Mouse (Mus musculus) stomach, embryonic 16.5 days (tissue): ENCODE measurements at regions not wholly inside any gene's neighbourhood (a gene's known extent, or its start where the extent isn't known, plus 50 kb on each side); places are given as distances from the start of the nearest gene placed in this dataset.
A peak's percentile ranks its signal among the peaks of the same experiment; 100 is the strongest.

ENCODE experiments used
- ATAC-seq: fragments of 200-750 bp; cut with Nextera tagmentation; 2 replicates; pipeline ENCODE4 v1.8.0; 2017; ENCODE audit warnings: moderate number of reproducible peaks, moderate TSS enrichment; ENCODE audit not compliant: insufficient read depth, low FRiP score
- H3K27ac ChIP-seq: fragments of 300-500 bp; sonication (generic); 2 replicates; pipeline ENCODE4 v1.5.1; 2014; ENCODE audit warnings: low read length
- H3K27me3 ChIP-seq: fragments of 300-500 bp; sonication (generic); 2 replicates; pipeline ENCODE4 v1.6.1; 2014; ENCODE audit warnings: low read length, control low read depth, mixed read lengths; ENCODE audit not compliant: control insufficient read depth, insufficient read depth
- H3K36me3 ChIP-seq: fragments of 300-500 bp; sonication (generic); 2 replicates; pipeline ENCODE4 v1.6.1; 2014; ENCODE audit warnings: low read length; ENCODE audit not compliant: control insufficient read depth, insufficient read depth
- H3K4me1 ChIP-seq: fragments of 300-500 bp; sonication (generic); 2 replicates; pipeline ENCODE4 v1.6.1; 2014; ENCODE audit warnings: low read length, control low read depth, mixed read lengths; ENCODE audit not compliant: control insufficient read depth, insufficient read depth
- H3K4me2 ChIP-seq: fragments of 300-500 bp; sonication (generic); 2 replicates; pipeline ENCODE4 v1.6.1; 2014; ENCODE audit warnings: low read depth, low read length, mixed read lengths
- H3K4me3 ChIP-seq: fragments of 300-500 bp; sonication (generic); replicated peaks from 2 replicates; pipeline ENCODE4 v1.5.1; 2014; ENCODE audit warnings: mild to moderate bottlenecking, low read length
- H3K9ac ChIP-seq: fragments of 300-500 bp; sonication (generic); 2 replicates; pipeline ENCODE4 v1.6.1; 2014; ENCODE audit warnings: low read length
- H3K9me3 ChIP-seq: fragments of 300-500 bp; sonication (generic); replicated peaks from 2 replicates; pipeline ENCODE4 v1.6.1; 2016; ENCODE audit warnings: low read length, control low read depth; ENCODE audit not compliant: control insufficient read depth
- WGBS: fragments of 180-500 bp; shearing (Covaris S2); extraction: QIAGEN DNeasy Blood & Tissue Kit; methylation state at CpG from one replicate; pipeline ENCODE4 v1.1.7; 2014; 5-methylcytosine and 5-hydroxymethylcytosine counted together

DNA sequence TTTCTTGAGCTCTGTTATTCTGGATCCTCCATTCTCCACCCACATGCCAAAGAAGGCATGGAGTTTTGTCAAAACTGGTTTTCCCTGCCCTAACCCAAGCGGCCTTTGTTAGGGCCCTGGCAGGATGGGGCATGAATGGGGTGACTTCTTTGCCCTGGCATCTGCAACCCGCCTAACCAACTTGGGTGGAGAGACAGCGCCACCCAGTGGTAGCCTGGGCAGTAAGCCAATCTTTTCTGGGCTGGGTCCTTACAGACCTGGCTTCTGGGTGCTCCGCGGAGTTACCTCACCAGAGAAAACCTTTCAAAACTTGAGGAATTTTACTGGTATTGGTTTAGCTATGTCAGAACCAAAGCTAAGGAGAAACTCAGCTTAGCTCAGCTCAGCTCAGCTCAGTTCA lies 51.8 kb upstream of the Pja1 start:
- peaks cover 26% of the 10 kb centered on the region for H3K27me3 ChIP-seq
- H3K27ac ChIP-seq = peak overlapping the region; percentile 19
- no peak overlapping the region for H3K9ac ChIP-seq
- peak; percentile 47; the same call in 1 of the 2 replicates for ATAC-seq
- WGBS = 14% methylated on average over 5 of the region's 5 CpGs
- H3K36me3 ChIP-seq = no peaks in the 10 kb centered on the region
- H3K4me3 ChIP-seq = no peak overlapping the region
- no peak overlapping the region for H3K4me2 ChIP-seq
- peaks cover 5% of the 10 kb centered on the region; the same call in 1 of the 2 replicates for H3K4me1 ChIP-seq
- H3K9me3 ChIP-seq = no peaks in the 10 kb centered on the region

GRCm38 (mm10) chrX:99522289-99522688 lies 51.2 kb upstream of the Pja1 start:
- Histone ChIP-seq H3K4me3 (no peak overlapping the region), H3K9me3 (no peaks in the 10 kb centered on the region), H3K4me2 (no peak overlapping the region), H3K4me1 (peaks cover 5% of the 10 kb centered on the region; the same call in 1 of the 2 replicates), H3K9ac (no peak overlapping the region), H3K27ac (peak overlapping the region; percentile 19), H3K27me3 (peaks cover 26% of the 10 kb centered on the region), H3K36me3 (no peaks in the 10 kb centered on the region)
- ATAC-seq = 0 out of 2 replicates have a peak, but pooled peaks have one; percentile 17
- WGBS = 51% methylated on average over 11 of the region's 11 CpGs

DNA sequence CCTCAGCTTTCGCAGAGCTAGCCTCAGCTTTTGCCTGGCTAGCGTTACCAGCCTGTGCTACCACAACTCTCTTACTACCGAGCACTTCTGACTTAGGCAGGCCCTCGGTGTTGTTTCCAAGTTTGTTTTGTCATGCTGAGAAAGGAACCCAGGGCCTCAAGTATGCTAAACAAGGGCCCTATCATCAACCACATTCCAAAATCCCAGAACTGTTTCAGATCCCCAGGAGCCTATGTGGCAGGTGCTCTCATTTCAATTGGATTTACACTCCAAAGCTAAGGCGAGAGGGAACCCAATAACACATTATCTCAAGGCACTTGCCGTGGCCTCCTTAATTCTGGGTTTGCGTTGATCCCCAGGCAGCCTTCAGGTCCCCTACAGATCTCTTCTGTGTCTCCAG lies 50.8 kb upstream of the Pja1 start:
- Histone ChIP-seq H3K27me3 (peaks cover 23% of the 10 kb centered on the region), H3K27ac (peak overlapping the region; percentile 19; the same call in 1 of the 2 replicates), H3K4me1 (peaks cover 5% of the 10 kb centered on the region; the same call in 1 of the 2 replicates), H3K36me3 (no peaks in the 10 kb centered on the region), H3K4me3 (no peak overlapping the region), H3K9ac (no peak overlapping the region), H3K9me3 (no peaks in the 10 kb centered on the region), H3K4me2 (no peak overlapping the region)
- 68% methylated on average over 7 of the region's 7 CpGs for WGBS
- no peak for ATAC-seq
